Mouse (Mus musculus): Measurements from ENCODE around the gene Cldn5.

Cldn5 gene

GRCm38 (mm10) chr16:18776556-18777100 lies at the start of gene Cldn5:
TSS of gene Cldn5 (plus strand) at chr16:18776847.
- no peak for DNase-seq (ENCODE audit: low spot score in 2 of 2)

DNA sequence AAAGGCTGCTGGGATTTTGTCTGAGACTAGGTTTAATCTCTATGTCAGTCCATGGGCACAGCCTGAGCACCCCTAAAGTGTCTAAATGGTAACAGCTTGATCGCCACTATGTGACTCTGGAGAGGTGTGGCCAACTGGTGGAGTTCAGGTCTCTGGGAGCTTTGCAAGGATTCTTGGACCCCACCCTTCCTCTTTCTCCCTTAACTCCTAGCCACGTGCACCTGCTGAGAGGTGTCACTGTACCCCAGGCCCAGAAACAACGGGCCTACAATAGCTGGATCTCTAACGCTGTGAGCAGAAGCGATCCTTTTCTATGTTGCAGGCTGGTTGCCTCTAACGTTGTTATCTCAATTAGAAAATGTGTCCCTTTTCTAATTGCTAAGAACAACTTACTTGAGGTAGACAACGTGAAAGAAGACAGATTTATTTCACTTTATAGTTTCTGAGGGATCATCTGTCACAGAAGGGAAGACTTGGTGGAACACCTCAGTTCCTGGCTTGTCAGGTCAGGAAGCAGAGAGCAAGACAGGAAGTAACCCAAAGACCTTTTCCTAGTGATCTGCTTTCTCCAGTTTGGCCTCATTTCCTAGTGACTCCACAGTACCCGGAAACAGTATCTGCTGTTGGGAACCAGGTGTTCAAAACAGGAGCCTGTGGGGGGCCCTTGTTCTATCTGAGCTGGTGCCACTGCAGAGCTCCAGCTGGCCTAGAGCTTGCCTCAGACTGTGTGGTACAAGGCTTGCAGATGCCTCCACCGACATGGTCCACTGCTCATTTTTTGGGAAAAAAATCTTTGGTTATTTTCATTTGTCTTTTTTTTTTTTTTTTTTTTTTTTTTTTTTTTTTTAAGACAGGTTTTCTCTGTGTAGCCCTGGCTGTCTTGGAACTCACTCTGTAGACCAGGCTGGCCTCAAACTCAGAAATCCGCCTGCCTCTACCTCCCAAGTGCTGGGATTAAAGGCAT lies 48.8 kb upstream of the Cldn5 start:
- no peak for DNase-seq (ENCODE audit: low spot score in 2 of 2)

DNA sequence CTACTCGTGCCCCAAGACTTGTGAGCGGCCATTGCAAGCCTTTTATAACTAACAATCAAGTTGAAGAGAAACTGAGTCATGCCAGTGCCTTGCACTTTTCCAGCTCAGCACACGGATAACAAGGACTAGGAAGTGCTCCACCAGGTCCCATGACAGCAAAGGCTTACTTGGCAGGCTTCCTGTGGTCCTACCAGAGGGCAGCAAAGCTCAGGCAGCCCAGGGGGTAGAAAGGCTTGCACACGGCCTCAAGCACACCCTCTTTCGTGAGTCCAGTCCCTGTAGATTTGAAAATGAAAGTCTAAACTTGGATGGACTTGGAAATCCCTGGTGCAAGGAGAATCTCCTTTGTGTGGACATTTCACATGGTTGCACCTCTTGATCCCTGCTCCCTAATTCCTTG lies 47.5 kb upstream of the Cldn5 start:
- DNase-seq (ENCODE audit: low spot score in 2 of 2): no peak

GRCm38 (mm10) chr16:18730640-18731039 lies 46.0 kb upstream of the Cldn5 start:
- DNase-seq (ENCODE audit: low spot score in 2 of 2): no peak

DNA sequence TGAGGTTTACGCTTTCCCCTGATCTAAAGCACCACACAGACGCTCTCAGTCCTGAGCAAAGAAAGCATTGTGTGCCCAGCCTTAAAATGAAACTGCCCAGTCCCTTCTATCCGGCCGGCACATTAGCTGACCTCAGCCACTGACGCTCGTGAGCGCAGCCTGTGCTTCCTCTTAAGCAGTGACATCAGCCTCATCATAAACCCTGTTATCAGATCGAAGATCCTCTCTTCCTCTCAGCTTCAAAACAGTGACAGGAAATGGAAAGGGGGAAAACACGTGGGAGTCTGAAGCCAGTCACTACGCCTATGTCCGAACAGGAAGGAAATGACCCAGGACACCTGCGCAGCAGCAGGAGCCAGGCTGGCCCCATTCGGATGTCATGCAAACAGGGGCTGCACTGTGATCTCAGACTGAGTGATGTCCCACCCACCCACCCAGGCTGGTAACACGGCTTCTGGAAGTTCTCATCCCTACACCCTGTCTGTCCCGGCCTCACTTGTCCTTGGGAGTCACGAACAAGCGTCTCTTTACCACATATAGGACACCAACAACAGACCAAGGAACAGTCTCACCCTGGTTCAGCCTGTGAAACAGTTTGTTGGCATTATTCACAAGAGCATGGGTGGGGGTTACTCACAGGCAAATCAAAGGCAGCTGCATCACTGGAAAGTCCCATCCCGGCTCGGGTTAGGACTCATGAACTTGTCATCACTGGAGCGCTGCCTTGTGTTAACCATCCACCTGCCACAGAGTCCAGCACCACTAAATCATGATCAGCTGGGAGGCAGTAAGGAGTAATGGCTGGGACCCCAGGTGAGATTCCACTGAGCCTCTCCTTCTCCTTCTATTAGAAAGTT lies 43.3 kb upstream of the Cldn5 start:
- DNase-seq (ENCODE audit: low spot score in 2 of 2): peak; percentile 49 to 62

- DNase-seq (ENCODE audit: low spot score in 2 of 2): no peak
Observed at GRCm38 (mm10) chr16:18738303-18738702, 38.3 kb upstream of the Cldn5 start.

DNA sequence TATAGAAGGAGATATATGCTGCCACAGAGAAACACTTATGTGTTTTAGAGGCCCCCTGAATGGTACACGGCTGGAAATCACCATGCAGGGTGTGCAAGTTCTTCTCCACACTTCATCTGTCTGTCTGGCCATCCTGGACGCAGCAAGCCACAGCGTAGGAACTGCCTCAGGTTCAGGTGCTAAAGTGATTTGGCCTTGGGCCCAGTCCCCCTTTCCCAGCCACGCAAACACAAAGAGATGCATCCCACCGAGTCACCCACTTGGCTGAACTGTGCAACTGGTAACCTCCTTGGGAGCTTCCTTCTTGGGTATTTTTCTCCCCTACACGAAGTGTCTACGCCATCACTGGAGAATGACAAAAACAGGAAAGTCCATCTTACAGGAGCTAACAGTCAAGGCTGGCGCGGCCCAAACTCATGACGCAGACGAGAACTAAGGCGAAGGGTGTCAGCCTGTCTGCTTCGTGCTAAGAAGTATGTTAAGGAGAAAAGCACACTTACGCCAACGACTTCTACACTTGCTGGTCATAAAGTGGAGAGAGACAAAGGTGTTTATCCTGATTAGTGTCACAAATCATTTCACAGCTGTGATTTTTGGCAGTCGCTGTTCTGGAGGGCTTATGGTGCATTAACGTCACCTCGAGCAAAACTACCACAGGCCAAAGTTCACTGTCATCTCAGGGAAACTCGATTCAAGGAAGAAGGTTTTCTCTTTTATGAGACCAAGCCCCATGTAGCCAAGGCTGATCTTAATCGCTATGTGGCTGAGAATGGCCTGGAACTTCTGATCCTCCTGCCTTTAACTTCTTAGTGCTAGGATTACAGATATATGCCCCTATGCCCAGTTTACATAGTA lies 30.2 kb upstream of the Cldn5 start:
- DNase-seq (ENCODE audit: low spot score in 2 of 2): no peak

DNA sequence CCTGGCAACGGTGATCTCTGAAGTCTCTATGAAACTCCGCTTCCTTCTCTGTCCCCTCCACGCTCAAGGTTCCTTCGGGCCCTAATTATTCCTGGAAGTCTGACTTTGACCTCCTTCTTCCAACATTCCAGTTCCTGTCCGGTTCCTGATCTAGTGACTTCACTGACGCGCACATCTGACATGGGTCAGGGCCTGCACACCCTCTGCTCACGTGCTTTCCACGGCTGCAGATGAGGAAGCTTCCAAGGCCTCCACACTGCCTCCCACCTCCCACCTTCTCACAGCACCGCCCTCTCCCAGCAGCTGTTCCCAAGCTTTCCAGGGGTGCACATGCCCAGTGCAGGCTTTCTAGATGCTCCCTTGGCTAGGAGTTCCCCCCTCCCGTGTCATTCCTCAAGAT lies 25.5 kb upstream of the Cldn5 start:
- no peak for DNase-seq (ENCODE audit: low spot score in 2 of 2)

DNA sequence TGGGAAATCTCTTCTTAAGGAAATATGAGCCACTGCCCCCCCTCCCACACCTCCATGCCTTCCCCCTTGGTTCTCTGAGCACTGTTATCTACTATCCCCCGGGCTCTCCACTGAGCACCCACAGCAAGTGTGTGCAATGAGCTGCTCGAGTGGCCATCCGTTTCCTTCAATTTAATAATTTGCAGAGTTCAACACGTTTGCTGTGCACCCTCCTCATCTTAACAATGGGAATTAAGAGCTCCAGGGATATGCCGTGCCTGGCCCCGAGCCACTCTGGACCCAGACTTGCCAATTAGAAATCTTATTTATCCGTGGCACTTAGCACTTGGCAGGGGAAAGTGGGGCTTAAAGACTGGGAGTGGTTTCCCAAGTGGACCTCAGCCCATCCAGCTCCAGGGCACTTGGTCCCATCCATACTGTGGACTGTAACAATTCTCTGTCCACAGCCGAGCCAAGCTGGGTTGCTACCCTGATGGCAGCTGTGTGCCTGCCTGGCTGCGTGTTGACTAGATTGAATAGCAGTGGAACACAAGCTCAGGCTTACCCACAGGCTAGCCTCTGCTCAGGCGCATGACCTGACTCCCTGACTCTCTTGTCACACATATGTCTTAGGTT lies 24.7 kb upstream of the Cldn5 start:
- no peak for DNase-seq (ENCODE audit: low spot score in 2 of 2)

- DNase-seq (ENCODE audit: low spot score in 2 of 2): no peak
Observed at GRCm38 (mm10) chr16:18761734-18762133, 14.9 kb upstream of the Cldn5 start.

DNA sequence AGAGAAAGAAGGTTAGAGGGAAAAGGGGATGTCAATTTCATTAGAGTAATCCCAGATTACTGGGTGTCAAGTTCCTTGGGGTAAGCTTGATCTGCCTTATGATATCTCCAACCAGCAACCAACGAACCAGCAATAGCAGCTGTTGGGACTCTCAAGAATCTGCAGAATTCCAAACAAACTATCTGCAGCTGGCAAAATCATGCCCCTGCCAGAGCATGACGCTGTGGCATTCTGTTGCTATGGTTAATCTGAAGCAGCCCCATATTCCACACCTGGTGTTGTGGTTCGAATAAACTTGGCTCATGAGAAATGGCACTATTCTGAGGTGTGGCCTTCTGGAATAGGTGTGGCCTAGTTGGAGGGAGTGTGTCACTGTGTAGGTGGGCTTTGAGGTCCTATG lies 13.7 kb upstream of the Cldn5 start:
- DNase-seq (ENCODE audit: low spot score in 2 of 2): no peak

DNA sequence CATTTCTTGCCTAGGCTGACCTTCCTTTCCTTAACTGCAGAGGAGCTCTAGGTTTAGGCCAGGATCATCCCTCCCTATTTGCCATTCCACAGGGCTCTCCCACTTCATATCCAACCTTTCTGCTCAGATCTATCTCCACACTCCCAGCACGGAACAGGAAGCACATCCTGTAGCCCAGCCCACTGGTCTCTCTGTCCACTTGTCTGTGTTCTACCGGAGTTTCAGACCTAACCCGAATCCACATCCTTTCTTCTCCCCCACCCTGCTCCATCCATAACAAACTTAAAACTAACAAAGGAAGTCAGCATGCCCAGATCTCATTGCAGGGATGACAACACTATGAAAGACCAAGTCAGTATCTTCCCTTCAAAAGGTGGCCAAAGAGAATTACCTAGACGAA lies 10.3 kb upstream of the Cldn5 start:
- no peak for DNase-seq (ENCODE audit: low spot score in 2 of 2)

DNA sequence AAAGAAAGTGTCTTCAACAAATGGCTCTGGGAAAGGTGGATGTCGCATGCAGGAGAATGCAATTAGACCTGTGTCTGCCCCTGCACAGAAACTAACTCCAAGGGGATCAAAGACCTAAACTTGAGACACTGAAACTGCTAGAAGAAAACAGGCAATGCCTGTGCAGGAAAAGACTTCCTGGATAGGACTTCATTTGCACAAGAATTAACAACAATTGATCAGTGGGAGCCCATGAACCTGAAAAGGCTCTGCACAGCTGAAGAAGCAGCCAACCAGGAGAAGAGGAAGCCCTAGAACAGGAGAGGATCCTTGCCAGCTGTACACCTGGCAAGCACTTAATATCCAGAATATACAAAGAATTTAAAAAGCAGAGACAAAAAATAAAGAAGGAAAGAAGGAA lies 7.1 kb upstream of the Cldn5 start:
- DNase-seq (ENCODE audit: low spot score in 2 of 2): no peak

GRCm38 (mm10) chr16:18773936-18774335 lies 2.7 kb upstream of the Cldn5 start:
- no peak for DNase-seq (ENCODE audit: low spot score in 2 of 2)

- no peak for DNase-seq (ENCODE audit: low spot score in 2 of 2)
Observed at GRCm38 (mm10) chr16:18775621-18776555, 759 bp upstream of the Cldn5 start.

DNA sequence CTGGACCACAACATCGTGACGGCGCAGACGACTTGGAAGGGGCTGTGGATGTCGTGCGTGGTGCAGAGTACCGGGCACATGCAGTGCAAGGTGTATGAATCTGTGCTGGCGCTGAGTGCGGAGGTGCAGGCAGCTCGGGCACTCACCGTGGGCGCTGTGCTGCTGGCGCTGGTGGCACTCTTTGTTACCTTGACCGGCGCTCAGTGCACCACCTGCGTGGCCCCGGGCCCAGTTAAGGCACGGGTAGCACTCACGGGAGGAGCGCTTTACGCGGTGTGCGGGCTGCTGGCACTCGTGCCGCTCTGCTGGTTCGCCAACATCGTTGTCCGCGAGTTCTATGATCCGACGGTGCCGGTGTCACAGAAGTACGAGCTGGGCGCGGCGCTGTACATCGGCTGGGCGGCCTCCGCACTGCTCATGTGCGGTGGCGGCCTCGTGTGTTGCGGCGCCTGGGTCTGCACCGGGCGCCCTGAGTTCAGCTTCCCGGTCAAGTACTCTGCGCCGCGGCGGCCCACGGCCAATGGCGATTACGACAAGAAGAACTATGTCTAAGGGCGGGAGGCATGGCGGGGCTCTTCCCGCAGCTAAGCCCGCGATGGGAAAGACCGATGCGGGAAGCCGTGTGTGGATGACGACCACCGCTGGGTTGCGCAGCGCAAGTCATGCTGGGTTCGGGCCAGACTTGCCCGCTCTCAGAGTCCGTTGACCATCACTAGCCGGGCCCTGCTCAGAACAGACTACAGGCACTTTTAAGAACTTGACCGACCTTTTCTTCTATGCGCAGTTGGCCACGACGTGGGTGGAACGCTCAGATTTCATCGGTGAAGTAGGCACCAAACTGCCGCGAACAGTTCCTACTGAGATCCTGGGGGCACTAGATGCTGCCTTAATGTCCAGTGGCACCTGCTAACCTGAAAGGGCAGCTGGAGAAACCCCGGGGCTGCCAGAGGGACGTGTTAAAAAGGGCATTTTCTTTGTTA lies 744 bp downstream of the Cldn5 start:
- no peak for DNase-seq (ENCODE audit: low spot score in 2 of 2)

- DNase-seq (ENCODE audit: low spot score in 2 of 2): no peak
Observed at GRCm38 (mm10) chr16:18778461-18778860, 1.8 kb downstream of the Cldn5 start.

GRCm38 (mm10) chr16:18781810-18782209 lies 5.2 kb downstream of the Cldn5 start:
- no peak for DNase-seq (ENCODE audit: low spot score in 2 of 2)

DNA sequence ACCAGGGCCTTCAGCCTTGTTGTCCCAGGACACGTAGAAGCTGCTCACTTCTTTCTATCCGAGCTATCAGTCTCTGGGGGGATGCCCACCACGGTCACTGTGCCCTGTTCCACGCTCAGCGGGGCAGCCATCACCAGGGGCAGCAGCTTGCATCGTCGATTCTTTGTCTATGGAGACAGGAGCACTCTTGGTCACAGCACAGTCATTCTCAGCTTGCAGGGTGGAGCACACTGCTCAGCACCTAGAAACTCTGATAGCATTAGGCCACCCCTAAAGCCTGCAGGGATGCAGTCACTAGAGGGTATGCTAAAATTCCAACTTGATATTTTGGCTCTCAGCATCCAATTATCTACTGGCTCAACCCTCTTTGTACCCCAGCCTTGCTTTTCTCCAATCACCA lies 8.4 kb downstream of the Cldn5 start:
- no peak for DNase-seq (ENCODE audit: low spot score in 2 of 2)
